Mouse (Mus musculus) erythroblast, embryonic 14.5 days (primary cell): Measurements from ENCODE around the gene Dhrs7c. TPM values are rescaled to one million over a fixed set of nuclear protein-coding genes. Genes with fewer than 3 reads are reported as not detected.

Experiments used
- H3K27me3 ChIP-seq: 2 replicates; pipeline ENCODE4 v1.6.1; 2012; ENCODE audit warnings: inconsistent platforms; ENCODE audit not compliant: control insufficient read depth
- H3K36me3 ChIP-seq: 2 replicates; pipeline ENCODE4 v1.6.1; 2012; ENCODE audit warnings: mild to moderate bottlenecking, inconsistent platforms; ENCODE audit not compliant: control insufficient read depth
- H3K4me1 ChIP-seq: 2 replicates; pipeline ENCODE4 v1.6.1; 2012; ENCODE audit warnings: inconsistent platforms; ENCODE audit not compliant: control insufficient read depth
- H3K4me3 ChIP-seq: replicated peaks from 2 replicates; pipeline ENCODE3; 2012; ENCODE audit warnings: moderate library complexity, mild to moderate bottlenecking, inconsistent platforms
- H3K9me3 ChIP-seq: 2 replicates; pipeline ENCODE4 v1.6.1; 2012; ENCODE audit warnings: low read length, inconsistent platforms, mixed read lengths; ENCODE audit not compliant: control insufficient read depth
- GATA1 ChIP-seq: IDR thresholded peaks from 2 replicates; pipeline ENCODE4 v1.6.1; 2012; ENCODE audit warnings: low read length, inconsistent platforms, mixed read lengths
- TAL1 ChIP-seq: IDR thresholded peaks from 3 replicates; pipeline ENCODE4 v1.6.1; 2012; ENCODE audit warnings: low read length, inconsistent platforms, mixed read lengths
- polyA plus RNA-seq: library from polyadenylated mRNA; stranded (reverse); fragments of >175 nt; gene quantifications from 2 replicates; pipeline ENCODE4 v1.2.3, GENCODE M21; 2012

The Dhrs7c gene
- polyA plus RNA-seq, 1 experiment, result not detected

DNA sequence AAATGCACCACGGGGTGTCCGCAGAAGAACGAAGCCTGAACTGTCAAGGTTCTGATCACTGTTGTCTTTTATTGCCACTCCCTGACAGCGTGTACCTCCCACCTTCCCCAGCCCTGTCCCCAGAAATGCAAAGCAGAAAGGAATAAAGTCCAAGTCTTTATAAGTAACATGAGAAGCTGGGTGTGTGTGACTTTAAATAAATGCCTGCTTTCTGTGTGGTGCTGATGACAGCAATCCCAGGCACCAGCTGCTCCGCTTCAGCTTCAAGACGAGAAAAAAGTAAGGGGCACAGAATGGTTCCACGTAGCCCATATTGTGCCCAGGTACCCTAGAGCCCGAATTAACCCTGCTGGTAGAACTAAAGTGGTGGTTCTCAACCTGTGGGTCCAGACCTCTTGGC, 3.2 kb downstream of the Dhrs7c start:
- H3K36me3 ChIP-seq, result no peaks in the 10 kb centered on the region
- no peaks in the 10 kb centered on the region for H3K4me1 ChIP-seq
- no peak overlapping the region for H3K4me3 ChIP-seq
- no peaks in the 10 kb centered on the region for H3K9me3 ChIP-seq
- TF ChIP-seq GATA1 (no peak), TAL1 (no peak)
- H3K27me3 ChIP-seq, result no peaks in the 10 kb centered on the region

DNA sequence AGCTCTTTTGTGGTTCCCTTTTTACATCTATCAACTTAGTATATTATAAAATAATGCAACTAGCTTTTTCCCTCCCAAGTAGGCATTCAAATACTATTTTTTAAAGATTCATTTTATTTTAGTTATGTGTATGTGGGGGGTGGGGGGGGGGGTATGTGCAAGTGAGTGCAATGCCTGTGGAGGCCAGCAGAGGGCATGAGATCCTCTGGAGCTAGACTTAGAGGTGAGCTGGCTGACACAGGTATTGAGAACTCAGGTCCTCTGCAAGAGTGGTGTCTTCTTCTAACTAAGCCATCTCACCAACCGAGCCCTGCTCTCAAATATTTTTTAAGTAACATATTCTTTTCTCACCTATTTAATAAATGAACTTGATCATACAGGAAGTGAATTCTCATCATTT, 7.6 kb downstream of the Dhrs7c start:
- Histone ChIP-seq H3K4me1 (no peaks in the 10 kb centered on the region), H3K27me3 (no peaks in the 10 kb centered on the region), H3K9me3 (no peaks in the 10 kb centered on the region), H3K36me3 (no peaks in the 10 kb centered on the region), H3K4me3 (no peak overlapping the region)
- no peak for TF ChIP-seq GATA1
- no peak for TF ChIP-seq TAL1

GRCm38 (mm10) chr11:67806832-67807597, 9.0 kb downstream of the Dhrs7c start:
- TF ChIP-seq GATA1 (no peak), TAL1 (no peak)
- H3K27me3 ChIP-seq, result no peaks in the 10 kb centered on the region
- no peaks in the 10 kb centered on the region for H3K36me3 ChIP-seq
- no peak overlapping the region for H3K4me3 ChIP-seq
- H3K9me3 ChIP-seq, result no peaks in the 10 kb centered on the region
- H3K4me1 ChIP-seq, result no peaks in the 10 kb centered on the region

GRCm38 (mm10) chr11:67808051-67808450, 10.1 kb downstream of the Dhrs7c start:
- Histone ChIP-seq H3K36me3 (no peaks in the 10 kb centered on the region), H3K4me3 (no peak overlapping the region), H3K27me3 (no peaks in the 10 kb centered on the region), H3K9me3 (no peaks in the 10 kb centered on the region), H3K4me1 (no peaks in the 10 kb centered on the region)
- TF ChIP-seq GATA1 (no peak), TAL1 (no peak)

- no peak for TF ChIP-seq TAL1
- no peak for TF ChIP-seq GATA1
Observed at GRCm38 (mm10) chr11:67811535-67811934, 13.5 kb downstream of the Dhrs7c start.

GRCm38 (mm10) chr11:67819604-67820003, 21.6 kb downstream of the Dhrs7c start:
- no peaks in the 10 kb centered on the region for H3K9me3 ChIP-seq
- TF ChIP-seq GATA1 (no peak), TAL1 (no peak)
- H3K4me3 ChIP-seq, result no peak overlapping the region
- no peaks in the 10 kb centered on the region for H3K36me3 ChIP-seq
- H3K4me1 ChIP-seq, result no peaks in the 10 kb centered on the region
- H3K27me3 ChIP-seq, result no peaks in the 10 kb centered on the region

More at GRCm38 (mm10) chr11:67811535-67811934, 13.5 kb downstream of the Dhrs7c start:
- Histone ChIP-seq H3K4me1 (no peaks in the 10 kb centered on the region), H3K4me3 (no peak overlapping the region), H3K36me3 (no peaks in the 10 kb centered on the region), H3K9me3 (no peaks in the 10 kb centered on the region), H3K27me3 (no peaks in the 10 kb centered on the region)

DNA sequence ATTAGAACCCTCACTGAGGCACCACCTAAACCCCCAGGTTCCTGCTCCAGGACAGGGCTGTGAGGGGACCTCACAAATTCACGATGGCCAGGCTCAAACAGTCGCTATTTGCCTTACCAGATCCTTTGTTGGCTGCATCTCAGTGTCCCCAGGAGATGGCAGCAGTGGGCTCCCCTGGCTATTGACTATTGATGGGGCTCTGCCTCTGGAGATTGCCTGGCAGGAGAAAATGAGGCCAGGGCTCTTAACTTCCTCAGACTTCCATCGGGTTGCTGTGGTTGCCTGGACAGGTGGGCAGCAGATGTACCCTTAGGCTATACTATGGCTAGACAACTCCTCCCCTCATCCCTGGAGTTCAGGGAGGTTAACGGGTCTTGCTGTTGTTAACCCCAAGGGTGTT, 22.2 kb downstream of the Dhrs7c start:
- H3K9me3 ChIP-seq, result no peaks in the 10 kb centered on the region
- H3K36me3 ChIP-seq, result no peaks in the 10 kb centered on the region
- H3K4me1 ChIP-seq, result no peaks in the 10 kb centered on the region
- H3K27me3 ChIP-seq, result no peaks in the 10 kb centered on the region
- TF ChIP-seq GATA1 (no peak), TAL1 (no peak)
- no peak overlapping the region for H3K4me3 ChIP-seq

GRCm38 (mm10) chr11:67821560-67821959, 23.6 kb downstream of the Dhrs7c start:
- H3K9me3 ChIP-seq, result no peaks in the 10 kb centered on the region
- no peak for TF ChIP-seq GATA1
- no peak for TF ChIP-seq TAL1
- no peaks in the 10 kb centered on the region for H3K27me3 ChIP-seq
- no peaks in the 10 kb centered on the region for H3K36me3 ChIP-seq
- H3K4me3 ChIP-seq, result no peak overlapping the region
- no peaks in the 10 kb centered on the region for H3K4me1 ChIP-seq

DNA sequence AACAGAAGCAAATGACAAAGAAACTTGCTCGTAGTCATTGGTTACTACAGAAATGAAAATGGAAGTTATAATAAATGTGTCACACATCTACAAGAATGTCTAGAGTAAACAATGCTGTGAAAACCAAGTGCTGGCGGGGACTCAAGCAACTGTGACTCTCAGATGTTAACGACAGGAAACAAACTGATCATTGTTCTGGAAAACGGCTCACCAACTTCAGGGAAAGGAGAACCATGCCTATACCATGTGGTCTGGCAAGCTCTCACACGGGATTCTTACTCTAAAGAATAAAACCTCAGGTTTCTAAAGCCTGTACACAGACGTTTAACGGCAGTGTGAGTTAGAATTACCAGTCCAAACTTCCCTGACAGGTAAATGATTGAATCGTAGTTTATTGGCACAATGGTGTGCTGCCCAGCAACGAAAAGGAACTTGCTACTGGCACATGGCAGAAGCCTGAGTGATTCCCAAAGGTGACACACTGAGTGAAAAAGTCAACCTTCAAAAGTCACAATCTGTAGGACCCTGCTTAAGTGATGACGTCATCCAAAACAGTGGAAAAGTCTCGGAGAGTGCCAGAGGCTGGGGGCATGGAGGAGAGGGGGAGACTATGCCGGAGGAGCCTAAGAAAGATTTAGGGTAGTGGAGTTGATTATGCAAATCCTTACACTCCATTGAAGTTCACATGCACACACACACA, 30.5 kb downstream of the Dhrs7c start:
- H3K36me3 ChIP-seq, result no peaks in the 10 kb centered on the region
- H3K4me3 ChIP-seq, result no peak overlapping the region
- no peaks in the 10 kb centered on the region for H3K27me3 ChIP-seq
- no peaks in the 10 kb centered on the region for H3K9me3 ChIP-seq
- no peaks in the 10 kb centered on the region for H3K4me1 ChIP-seq
- TF ChIP-seq TAL1 (no peak), GATA1 (no peak)

DNA sequence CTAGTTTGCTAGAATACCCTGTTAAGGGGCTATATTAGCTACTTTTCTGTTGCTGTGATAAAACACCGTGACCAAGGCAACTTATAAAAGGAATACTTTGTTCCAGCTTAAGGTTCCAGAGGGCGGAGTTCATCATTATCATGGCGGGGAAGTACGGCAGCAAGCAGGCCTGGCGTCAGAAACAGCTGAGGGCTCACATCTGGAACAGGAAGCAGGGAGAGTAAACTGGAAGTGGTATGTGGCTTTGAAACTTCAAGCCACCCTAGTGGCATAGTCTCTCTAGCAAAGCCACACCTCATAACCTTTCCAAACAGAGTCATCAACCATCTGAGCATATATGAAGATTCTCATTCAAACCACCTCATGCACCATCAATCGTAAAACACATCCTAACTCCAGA, 31.5 kb downstream of the Dhrs7c start:
- H3K4me3 ChIP-seq, result no peak overlapping the region
- H3K9me3 ChIP-seq, result no peaks in the 10 kb centered on the region
- no peaks in the 10 kb centered on the region for H3K4me1 ChIP-seq
- H3K27me3 ChIP-seq, result no peaks in the 10 kb centered on the region
- H3K36me3 ChIP-seq, result no peaks in the 10 kb centered on the region
- no peak for TF ChIP-seq GATA1
